Mouse (Mus musculus): Measurements from ENCODE around the gene Cavin1.

Gene Cavin1

GRCm38 (mm10) chr11:100965760-100966159 lies 4.9 kb downstream of the Cavin1 start:
- Histone ChIP-seq H3K4me3 (replicated peaks; ENCODE audit: low read length) (no peak overlapping the region), H3K4me1 (replicated peaks; ENCODE audit: low read depth, low read length) (peaks cover 60% of the 10 kb centered on the region), H3K27me3 (ENCODE audit: insufficient read depth, low read length) (peaks cover 72% of the 10 kb centered on the region), H3K36me3 (ENCODE audit: insufficient read depth, low read length) (no peaks in the 10 kb centered on the region), H3K9me3 (ENCODE audit: low read length) (no peaks in the 10 kb centered on the region)
- no peak for TF ChIP-seq NANOG (IDR thresholded peaks at IDR 0.05; ENCODE audit: borderline replicate concordance, low read length)
- no peak for TF ChIP-seq CTCF (conservative IDR thresholded peaks at IDR 0.05; ENCODE audit: low read length)
- TF ChIP-seq POU5F1 (IDR thresholded peaks at IDR 0.05; ENCODE audit: borderline replicate concordance, low read length) = no peak

GRCm38 (mm10) chr11:100964901-100965542 lies 5.7 kb downstream of the Cavin1 start:
- TF ChIP-seq POU5F1 (IDR thresholded peaks at IDR 0.05; ENCODE audit: borderline replicate concordance, low read length) (no peak), NANOG (IDR thresholded peaks at IDR 0.05; ENCODE audit: borderline replicate concordance, low read length) (no peak), CTCF (conservative IDR thresholded peaks at IDR 0.05; ENCODE audit: low read length) (no peak)
- H3K36me3 ChIP-seq (ENCODE audit: insufficient read depth, low read length) = no peaks in the 10 kb centered on the region
- H3K9me3 ChIP-seq (ENCODE audit: low read length) = no peaks in the 10 kb centered on the region
- H3K27me3 ChIP-seq (ENCODE audit: insufficient read depth, low read length) = peaks cover 66% of the 10 kb centered on the region
- no peak overlapping the region for H3K4me3 ChIP-seq (replicated peaks; ENCODE audit: low read length)
- H3K4me1 ChIP-seq (replicated peaks; ENCODE audit: low read depth, low read length) = peaks cover 63% of the 10 kb centered on the region

- no peaks in the 10 kb centered on the region for H3K9me3 ChIP-seq (ENCODE audit: low read length)
- no peak overlapping the region for H3K4me3 ChIP-seq (replicated peaks; ENCODE audit: low read length)
- H3K27me3 ChIP-seq (ENCODE audit: insufficient read depth, low read length) = peaks cover 63% of the 10 kb centered on the region
- no peaks in the 10 kb centered on the region for H3K36me3 ChIP-seq (ENCODE audit: insufficient read depth, low read length)
- TF ChIP-seq NANOG (IDR thresholded peaks at IDR 0.05; ENCODE audit: borderline replicate concordance, low read length) (no peak), CTCF (conservative IDR thresholded peaks at IDR 0.05; ENCODE audit: low read length) (no peak), POU5F1 (IDR thresholded peaks at IDR 0.05; ENCODE audit: borderline replicate concordance, low read length) (no peak)
- peaks cover 65% of the 10 kb centered on the region for H3K4me1 ChIP-seq (replicated peaks; ENCODE audit: low read depth, low read length)
Observed at GRCm38 (mm10) chr11:100964180-100964579, 6.5 kb downstream of the Cavin1 start.

GRCm38 (mm10) chr11:100963647-100964046 lies 7.0 kb downstream of the Cavin1 start:
- Histone ChIP-seq H3K36me3 (ENCODE audit: insufficient read depth, low read length) (no peaks in the 10 kb centered on the region; the same call in 1 of the 2 replicates), H3K4me1 (replicated peaks; ENCODE audit: low read depth, low read length) (peaks cover 65% of the 10 kb centered on the region), H3K4me3 (replicated peaks; ENCODE audit: low read length) (no peak overlapping the region), H3K27me3 (ENCODE audit: insufficient read depth, low read length) (peaks cover 63% of the 10 kb centered on the region), H3K9me3 (ENCODE audit: low read length) (no peaks in the 10 kb centered on the region)
- TF ChIP-seq NANOG (IDR thresholded peaks at IDR 0.05; ENCODE audit: borderline replicate concordance, low read length) (no peak), POU5F1 (IDR thresholded peaks at IDR 0.05; ENCODE audit: borderline replicate concordance, low read length) (no peak), CTCF (conservative IDR thresholded peaks at IDR 0.05; ENCODE audit: low read length) (no peak)

GRCm38 (mm10) chr11:100962371-100962911 lies 8.2 kb downstream of the Cavin1 start:
- Histone ChIP-seq H3K9me3 (ENCODE audit: low read length) (no peaks in the 10 kb centered on the region), H3K27me3 (ENCODE audit: insufficient read depth, low read length) (peaks cover 61% of the 10 kb centered on the region), H3K4me3 (replicated peaks; ENCODE audit: low read length) (0 out of 2 replicates have a peak overlapping the region, but pooled peaks have one; percentile 13), H3K36me3 (ENCODE audit: insufficient read depth, low read length) (no peaks in the 10 kb centered on the region; the same call in 1 of the 2 replicates), H3K4me1 (replicated peaks; ENCODE audit: low read depth, low read length) (peaks cover 75% of the 10 kb centered on the region)
- TF ChIP-seq NANOG (IDR thresholded peaks at IDR 0.05; ENCODE audit: borderline replicate concordance, low read length) = no peak

- Histone ChIP-seq H3K4me1 (replicated peaks; ENCODE audit: low read depth, low read length) (peaks cover 86% of the 10 kb centered on the region), H3K36me3 (ENCODE audit: insufficient read depth, low read length) (no peaks in the 10 kb centered on the region; the same call in 1 of the 2 replicates), H3K9me3 (ENCODE audit: low read length) (no peaks in the 10 kb centered on the region), H3K4me3 (replicated peaks; ENCODE audit: low read length) (no peak overlapping the region), H3K27me3 (ENCODE audit: insufficient read depth, low read length) (peaks cover 42% of the 10 kb centered on the region)
- TF ChIP-seq POU5F1 (IDR thresholded peaks at IDR 0.05; ENCODE audit: borderline replicate concordance, low read length) (no peak), CTCF (conservative IDR thresholded peaks at IDR 0.05; ENCODE audit: low read length) (no peak), NANOG (IDR thresholded peaks at IDR 0.05; ENCODE audit: borderline replicate concordance, low read length) (no peak)
Observed at GRCm38 (mm10) chr11:100960540-100960939, 10.1 kb downstream of the Cavin1 start.

GRCm38 (mm10) chr11:100959826-100960225 lies 10.9 kb downstream of the Cavin1 start:
- H3K4me3 ChIP-seq (replicated peaks; ENCODE audit: low read length) = no peak overlapping the region
- TF ChIP-seq CTCF (conservative IDR thresholded peaks at IDR 0.05; ENCODE audit: low read length) (no peak), NANOG (IDR thresholded peaks at IDR 0.05; ENCODE audit: borderline replicate concordance, low read length) (no peak), POU5F1 (IDR thresholded peaks at IDR 0.05; ENCODE audit: borderline replicate concordance, low read length) (no peak)
- H3K36me3 ChIP-seq (ENCODE audit: insufficient read depth, low read length) = no peaks in the 10 kb centered on the region; the same call in 1 of the 2 replicates
- no peaks in the 10 kb centered on the region for H3K9me3 ChIP-seq (ENCODE audit: low read length)
- H3K27me3 ChIP-seq (ENCODE audit: insufficient read depth, low read length) = peaks cover 35% of the 10 kb centered on the region
- peaks cover 83% of the 10 kb centered on the region for H3K4me1 ChIP-seq (replicated peaks; ENCODE audit: low read depth, low read length)

- Histone ChIP-seq H3K9me3 (ENCODE audit: low read length) (no peaks in the 10 kb centered on the region), H3K27me3 (ENCODE audit: insufficient read depth, low read length) (peaks cover 31% of the 10 kb centered on the region), H3K36me3 (ENCODE audit: insufficient read depth, low read length) (no peaks in the 10 kb centered on the region; the same call in 1 of the 2 replicates), H3K4me3 (replicated peaks; ENCODE audit: low read length) (peak overlapping the region; percentile 69), H3K4me1 (replicated peaks; ENCODE audit: low read depth, low read length) (peaks cover 79% of the 10 kb centered on the region)
- peak; percentile 65 for TF ChIP-seq CTCF (conservative IDR thresholded peaks at IDR 0.05; ENCODE audit: low read length)
- TF ChIP-seq POU5F1 (IDR thresholded peaks at IDR 0.05; ENCODE audit: borderline replicate concordance, low read length) = no peak
Observed at GRCm38 (mm10) chr11:100959464-100959810, 11.2 kb downstream of the Cavin1 start.

Data from E14TG2a.4 (cell line).